Mouse (Mus musculus) forebrain, embryonic 10.5 days (tissue): Measurements from ENCODE around the gene Ralgapa2. TPM values are rescaled to one million over a fixed set of nuclear protein-coding genes. Genes with fewer than 3 reads are reported as not detected.

Experiments
- DNase-seq: peaks from one replicate; pipeline ENCODE4 v3.0.0-alpha.2; 2017; ENCODE audit warnings: low spot score; ENCODE audit errors: extremely low spot score
- H3K27ac ChIP-seq: fragments of 300-500 bp; sonication (generic); 2 replicates; pipeline ENCODE4 v1.5.1; 2016; ENCODE audit warnings: mild to moderate bottlenecking
- H3K27me3 ChIP-seq: fragments of 300-500 bp; sonication (generic); 2 replicates; pipeline ENCODE4 v1.6.1; 2016; ENCODE audit warnings: mild to moderate bottlenecking; ENCODE audit not compliant: poor library complexity, severe bottlenecking
- H3K36me3 ChIP-seq: fragments of 300-500 bp; sonication (generic); replicated peaks from 2 replicates; pipeline ENCODE4 v1.6.1; 2016; ENCODE audit warnings: mild to moderate bottlenecking, moderate library complexity
- H3K4me1 ChIP-seq: fragments of 300-500 bp; sonication (generic); 2 replicates; pipeline ENCODE4 v1.6.1; 2016
- H3K4me3 ChIP-seq: fragments of 300-500 bp; sonication (generic); 2 replicates; pipeline ENCODE4 v1.5.1; 2016; ENCODE audit warnings: mild to moderate bottlenecking, moderate library complexity
- H3K9me3 ChIP-seq: fragments of 300-500 bp; sonication (generic); 2 replicates; pipeline ENCODE4 v1.6.1; 2016; ENCODE audit warnings: mild to moderate bottlenecking, moderate library complexity
- WGBS: fragments of 180-500 bp; shearing (Covaris S2); methylation state at CpG from one replicate; pipeline ENCODE4 v1.1.7; 2016; 5-methylcytosine and 5-hydroxymethylcytosine counted together
- polyA plus RNA-seq: library from polyadenylated mRNA; unstranded; fragments of >200 nt; fragmentation: Nextera tagmentation; extraction: Ambion mirVana; gene quantifications from 2 replicates; pipeline ENCODE4 v1.2.1, GENCODE M21; 2016

The Ralgapa2 gene
- polyA plus RNA-seq, 1 experiment from 2014 or later = 9.9 TPM

DNA sequence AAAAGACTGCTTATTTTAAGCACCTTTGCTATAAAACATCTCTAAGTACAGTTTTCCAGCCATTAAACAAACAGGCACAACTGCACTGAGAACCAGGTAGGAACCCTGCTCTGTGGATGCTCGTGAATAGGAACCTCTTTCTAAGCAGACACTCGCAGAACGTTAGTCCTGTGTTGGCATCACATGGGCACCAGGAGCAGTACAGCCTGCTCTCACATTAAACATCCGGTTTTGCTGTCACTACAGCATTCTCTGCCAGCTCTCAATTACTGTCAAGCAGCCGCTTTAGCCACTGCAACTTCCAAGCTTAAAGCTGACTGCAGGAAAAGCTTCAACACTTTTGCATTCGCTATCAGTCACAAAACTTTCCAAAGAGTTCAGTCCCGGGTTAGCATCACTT, 55.5 kb downstream of the Ralgapa2 start:
- Histone ChIP-seq H3K9me3 (no peaks in the 10 kb centered on the region), H3K4me3 (no peak overlapping the region), H3K27me3 (no peaks in the 10 kb centered on the region), H3K27ac (no peak overlapping the region), H3K36me3 (0 out of 2 replicates have a peak, but pooled peaks cover under 1% of the 10 kb centered on the region), H3K4me1 (no peaks in the 10 kb centered on the region)
- WGBS = 91% methylated on average over 7 of the region's 7 CpGs
- DNase-seq = no peak

DNA sequence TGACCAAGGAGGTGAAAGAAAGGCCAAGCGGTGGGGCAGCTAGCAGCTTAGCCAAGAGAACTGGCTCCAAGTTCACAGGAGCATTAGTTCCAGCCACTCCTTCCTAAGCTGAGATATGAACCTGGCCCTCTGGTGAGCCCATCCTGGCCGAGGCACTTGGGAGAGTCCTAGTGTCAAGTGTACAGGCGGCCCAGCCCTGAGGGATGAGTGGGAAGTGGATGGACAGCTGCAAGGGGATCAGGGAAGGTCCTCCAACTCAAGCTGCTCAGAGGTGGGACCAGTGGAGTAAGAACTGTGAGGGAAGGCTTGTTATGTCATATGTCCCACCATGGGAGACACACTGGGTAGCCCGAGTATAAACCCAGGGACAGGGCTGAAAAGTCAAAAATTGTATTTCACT, 56.1 kb downstream of the Ralgapa2 start:
- no peak for DNase-seq
- Histone ChIP-seq H3K4me1 (no peaks in the 10 kb centered on the region), H3K36me3 (0 out of 2 replicates have a peak, but pooled peaks cover 6% of the 10 kb centered on the region), H3K9me3 (no peaks in the 10 kb centered on the region), H3K27me3 (no peaks in the 10 kb centered on the region), H3K27ac (no peak overlapping the region), H3K4me3 (no peak overlapping the region)
- 90% methylated on average over 4 of the region's 4 CpGs for WGBS

DNA sequence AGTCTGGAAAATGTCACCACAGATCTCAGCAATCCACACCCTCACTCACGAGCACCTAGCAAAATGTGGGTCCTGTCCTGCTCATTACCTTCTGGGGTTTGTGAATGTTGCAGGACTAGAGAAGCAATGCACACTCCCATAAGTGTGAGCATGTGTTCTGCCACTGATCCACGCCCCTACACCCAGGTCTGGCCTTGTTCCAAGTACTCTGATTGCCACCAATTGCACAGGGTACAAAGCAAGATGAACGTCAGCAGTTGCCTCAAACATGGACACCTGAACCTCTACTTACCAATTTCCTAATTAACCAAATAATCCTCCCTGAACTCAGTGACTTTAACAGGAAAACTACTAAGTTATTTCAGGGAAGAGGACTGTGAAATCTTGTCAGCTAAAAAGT, 68.1 kb downstream of the Ralgapa2 start:
- WGBS = 88% methylated on average over 3 of the region's 3 CpGs
- H3K4me3 ChIP-seq = no peak overlapping the region
- no peak overlapping the region for H3K27ac ChIP-seq
- no peaks in the 10 kb centered on the region for H3K27me3 ChIP-seq
- no peaks in the 10 kb centered on the region for H3K9me3 ChIP-seq
- H3K36me3 ChIP-seq = peaks cover 28% of the 10 kb centered on the region
- H3K4me1 ChIP-seq = no peaks in the 10 kb centered on the region
- DNase-seq = no peak

DNA sequence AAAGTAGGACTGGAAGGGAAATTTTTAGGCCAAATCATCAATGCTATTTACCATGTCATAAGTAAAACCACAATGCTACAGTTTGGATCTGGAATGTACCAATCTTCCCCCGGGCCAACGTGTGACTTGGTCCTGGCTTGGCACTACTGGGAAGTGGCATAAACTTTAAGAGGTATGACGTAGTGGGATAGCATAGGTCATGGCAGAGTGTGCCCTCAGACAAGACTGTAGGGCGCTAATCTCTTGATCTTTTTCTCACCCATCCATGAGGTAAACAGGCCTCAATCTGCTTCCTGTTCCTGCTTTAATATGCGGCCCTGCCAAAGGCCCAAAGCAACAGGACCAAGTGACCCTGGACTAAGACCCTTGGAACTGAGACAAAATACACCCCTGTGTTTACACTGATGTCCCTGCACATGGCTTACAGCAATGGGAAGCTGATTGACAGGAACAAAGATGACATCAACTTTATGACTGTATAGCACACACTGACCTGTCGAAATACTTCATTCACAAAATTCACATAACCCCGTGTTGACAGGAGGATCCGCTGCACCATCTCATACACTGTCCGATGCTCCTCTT, 68.8 kb downstream of the Ralgapa2 start:
- Histone ChIP-seq H3K9me3 (no peaks in the 10 kb centered on the region), H3K4me1 (no peaks in the 10 kb centered on the region), H3K4me3 (no peak overlapping the region), H3K27ac (no peak overlapping the region), H3K36me3 (peaks cover 26% of the 10 kb centered on the region), H3K27me3 (no peaks in the 10 kb centered on the region)
- DNase-seq = no peak
- WGBS = 91% methylated on average over 9 of the region's 9 CpGs

DNA sequence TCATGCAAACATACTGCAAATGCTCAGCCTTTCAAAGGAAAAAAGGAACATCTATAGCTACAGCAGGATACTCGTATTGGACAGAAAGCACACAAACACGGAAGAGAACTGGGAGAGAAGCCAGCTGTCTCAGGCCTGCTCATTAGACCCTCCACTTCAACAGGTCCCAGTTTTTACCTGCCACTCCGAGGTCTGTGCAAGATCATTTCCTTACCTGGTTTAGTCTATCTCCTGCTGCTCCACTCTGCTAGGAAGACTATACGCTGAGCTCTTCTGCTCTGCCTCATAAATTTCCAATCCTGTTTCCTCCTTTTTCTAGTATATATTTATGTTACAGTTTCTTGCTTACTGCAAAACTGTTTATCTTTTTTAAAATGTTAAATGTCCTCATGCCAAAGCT, 70.4 kb downstream of the Ralgapa2 start:
- DNase-seq = no peak
- no peaks in the 10 kb centered on the region for H3K27me3 ChIP-seq
- H3K4me3 ChIP-seq = no peak overlapping the region
- 95% methylated on average over 4 of the region's 4 CpGs for WGBS
- no peak overlapping the region for H3K27ac ChIP-seq
- no peaks in the 10 kb centered on the region for H3K4me1 ChIP-seq
- no peaks in the 10 kb centered on the region for H3K9me3 ChIP-seq
- H3K36me3 ChIP-seq = peaks cover 23% of the 10 kb centered on the region

DNA sequence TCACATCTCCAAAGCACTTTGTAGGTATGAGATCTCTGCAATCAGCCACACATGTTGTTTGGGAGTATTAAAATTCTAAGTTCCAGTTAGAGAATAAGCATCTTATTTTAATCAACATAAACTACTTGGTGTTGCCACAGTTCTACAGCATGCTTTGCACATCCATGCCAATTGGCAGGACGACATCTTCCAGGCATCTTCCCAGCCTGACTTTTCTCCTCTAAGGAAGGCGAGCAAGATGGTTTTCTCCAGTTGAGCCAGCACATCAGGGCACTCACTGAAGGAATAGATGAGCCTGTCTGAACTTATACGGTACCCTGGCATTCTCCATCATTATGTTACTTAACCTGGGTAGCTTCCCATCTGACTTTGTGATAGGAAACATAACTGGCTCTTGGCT, 83.4 kb downstream of the Ralgapa2 start:
- peaks cover 40% of the 10 kb centered on the region for H3K36me3 ChIP-seq

DNA sequence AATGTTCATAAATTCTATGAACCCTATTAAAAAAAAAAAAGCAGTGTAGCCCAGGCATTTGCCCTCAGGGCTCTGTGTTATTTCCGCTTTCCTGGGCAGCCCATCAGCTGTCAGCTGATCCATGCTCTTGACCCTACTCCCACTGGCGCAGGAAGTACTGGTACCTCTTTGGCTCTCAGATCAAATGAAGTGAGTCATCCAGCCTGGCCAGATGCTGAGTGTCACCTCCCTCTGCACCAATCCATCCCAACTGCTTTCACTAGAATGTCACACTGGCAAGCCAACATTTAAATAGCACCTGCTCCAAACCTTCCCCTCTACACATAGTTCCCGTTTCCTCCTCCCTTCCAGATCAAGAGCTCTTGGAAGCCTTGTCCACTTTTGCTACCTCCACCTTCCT, 84.8 kb downstream of the Ralgapa2 start:
- no peak for DNase-seq
- H3K36me3 ChIP-seq = peaks cover 37% of the 10 kb centered on the region
- no peak overlapping the region for H3K4me3 ChIP-seq
- WGBS = 95% methylated on average over 3 of the region's 3 CpGs
- H3K4me1 ChIP-seq = no peaks in the 10 kb centered on the region
- no peaks in the 10 kb centered on the region for H3K27me3 ChIP-seq
- no peak overlapping the region for H3K27ac ChIP-seq
- H3K9me3 ChIP-seq = no peaks in the 10 kb centered on the region

More for the DNA sequence above, 83.4 kb downstream of the Ralgapa2 start:
- Histone ChIP-seq H3K27ac (no peak overlapping the region), H3K4me3 (no peak overlapping the region), H3K4me1 (no peaks in the 10 kb centered on the region), H3K9me3 (no peaks in the 10 kb centered on the region), H3K27me3 (no peaks in the 10 kb centered on the region)
- WGBS = 96% methylated on average over 3 of the region's 3 CpGs
- DNase-seq = no peak

DNA sequence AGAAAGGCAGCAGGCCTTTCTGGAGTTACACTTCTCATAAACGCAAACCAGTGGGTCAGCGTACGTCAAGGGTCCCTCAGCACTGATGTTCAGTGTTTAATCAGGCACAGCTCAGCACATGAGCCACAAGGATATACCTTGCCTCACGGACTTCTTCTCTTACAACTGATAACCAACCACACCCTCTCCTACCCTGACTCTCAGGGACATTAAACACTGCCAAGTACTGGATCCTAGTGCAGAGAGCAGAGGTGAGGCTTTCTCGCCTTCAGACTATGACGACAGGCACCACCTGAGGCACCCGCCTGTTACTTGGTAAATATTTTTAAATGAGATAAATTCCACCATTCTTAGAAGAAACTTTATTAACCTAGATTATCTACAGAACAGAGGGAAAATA, 85.8 kb downstream of the Ralgapa2 start:
- Histone ChIP-seq H3K27ac (no peak overlapping the region), H3K27me3 (no peaks in the 10 kb centered on the region), H3K4me1 (no peaks in the 10 kb centered on the region), H3K36me3 (peaks cover 28% of the 10 kb centered on the region), H3K4me3 (no peak overlapping the region), H3K9me3 (no peaks in the 10 kb centered on the region)
- DNase-seq = no peak
- 93% methylated on average over 7 of the region's 7 CpGs for WGBS

DNA sequence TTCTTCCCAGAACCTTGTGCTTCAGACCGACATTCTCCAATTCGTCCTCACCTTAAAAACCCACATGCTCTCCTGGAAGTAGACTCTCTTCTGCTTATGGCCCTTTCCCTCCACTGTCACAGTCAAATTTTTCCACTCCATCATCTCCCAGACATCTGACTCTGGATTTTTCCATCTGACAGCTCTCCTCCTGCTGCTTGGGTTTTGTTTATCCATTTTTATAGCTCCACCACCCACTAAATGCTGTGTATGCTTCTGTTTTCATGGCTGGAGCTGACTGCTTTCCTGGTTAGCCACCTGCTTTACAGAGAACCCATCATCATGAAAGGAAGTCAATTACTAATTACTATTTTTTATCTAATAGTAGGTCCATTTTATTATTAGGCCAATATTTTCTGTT, 86.9 kb downstream of the Ralgapa2 start:
- no peaks in the 10 kb centered on the region for H3K4me1 ChIP-seq
- H3K27me3 ChIP-seq = no peaks in the 10 kb centered on the region
- H3K9me3 ChIP-seq = no peaks in the 10 kb centered on the region
- H3K4me3 ChIP-seq = no peak overlapping the region
- WGBS = 89% methylated on average over 2 of the region's 2 CpGs
- H3K27ac ChIP-seq = no peak overlapping the region
- no peak for DNase-seq
- H3K36me3 ChIP-seq = peaks cover 31% of the 10 kb centered on the region

DNA sequence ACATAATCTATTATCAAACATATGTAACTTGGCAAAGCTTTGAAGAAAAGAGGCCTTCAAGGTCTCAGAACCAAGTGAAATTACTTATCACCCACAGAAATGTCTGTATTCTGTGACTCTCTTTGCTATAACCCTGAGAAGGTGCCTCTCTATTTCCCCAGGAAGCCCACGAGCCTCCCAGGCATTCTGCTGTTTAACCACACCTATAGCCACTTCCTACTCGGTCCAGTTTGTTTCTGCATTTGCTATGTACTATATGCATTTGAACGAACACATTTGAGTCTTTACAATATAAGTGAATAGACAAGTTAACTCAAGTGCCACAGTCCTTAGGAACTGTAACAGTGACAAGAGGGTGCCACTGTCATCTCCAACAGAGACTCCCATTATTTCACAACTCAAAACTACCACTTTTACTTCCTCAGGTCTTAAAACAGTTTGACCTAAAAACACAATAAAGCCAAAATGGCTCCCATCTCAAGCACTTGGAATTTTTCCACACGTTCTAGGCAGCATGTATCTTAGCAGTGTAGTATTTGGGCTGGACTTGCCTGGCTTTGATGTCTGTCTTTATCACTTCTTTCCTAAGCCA, 88.3 kb downstream of the Ralgapa2 start:
- peaks cover 20% of the 10 kb centered on the region for H3K36me3 ChIP-seq
- no peak for DNase-seq
- H3K4me1 ChIP-seq = no peaks in the 10 kb centered on the region
- 81% methylated on average over 4 of the region's 4 CpGs for WGBS
- H3K27me3 ChIP-seq = no peaks in the 10 kb centered on the region
- no peaks in the 10 kb centered on the region for H3K9me3 ChIP-seq
- H3K4me3 ChIP-seq = no peak overlapping the region
- H3K27ac ChIP-seq = no peak overlapping the region

DNA sequence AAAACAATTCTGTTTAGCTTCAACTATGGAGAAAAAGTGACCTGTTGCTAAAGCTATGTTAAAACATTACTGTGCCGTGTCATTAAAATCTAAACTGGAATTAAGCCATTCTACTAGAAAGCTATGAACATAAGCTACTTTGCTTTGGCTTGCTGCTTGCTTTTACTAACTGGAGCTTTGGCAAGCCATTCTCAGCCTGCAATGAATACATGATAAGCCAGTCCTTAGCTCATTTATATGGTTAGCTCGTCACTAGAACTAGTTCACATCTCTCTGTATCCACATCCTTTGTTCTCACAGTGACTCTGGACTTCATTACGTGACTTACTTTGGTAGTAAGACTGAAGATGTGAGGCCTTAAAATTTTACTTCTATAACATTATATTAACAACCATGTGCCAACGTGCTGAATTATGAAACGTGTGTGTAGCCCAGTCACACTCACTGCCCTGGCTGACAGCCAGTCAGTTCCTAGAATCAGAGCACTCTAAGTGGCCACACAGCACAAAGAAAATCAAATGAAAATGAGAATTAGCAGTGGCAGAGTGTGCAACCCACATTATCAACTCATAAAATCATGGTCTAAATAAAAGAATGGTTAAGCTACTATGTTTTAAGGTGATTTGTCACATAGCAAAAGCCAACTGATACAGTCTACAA, 89.0 kb downstream of the Ralgapa2 start:
- WGBS = 90% methylated on average over 5 of the region's 5 CpGs
- no peak overlapping the region for H3K27ac ChIP-seq

DNA sequence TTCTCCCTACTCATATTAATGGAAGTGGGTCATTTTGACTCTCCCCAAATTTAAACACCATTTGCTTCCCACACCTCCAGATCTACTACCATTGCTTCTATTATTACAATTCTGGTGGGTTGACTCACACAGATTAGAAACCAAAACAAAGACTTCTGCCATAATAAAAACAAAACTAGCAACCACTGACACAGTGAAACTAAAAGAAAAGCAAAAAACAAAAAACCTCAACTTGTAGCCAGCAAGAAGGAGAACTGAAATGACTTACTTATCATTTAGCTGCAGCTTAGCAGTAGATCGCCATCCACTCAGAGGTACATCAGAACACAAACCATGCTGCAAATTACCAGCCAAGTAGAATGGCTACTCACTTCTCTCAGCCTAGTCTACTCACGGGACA, 95.9 kb downstream of the Ralgapa2 start:
- Histone ChIP-seq H3K4me1 (peaks cover 10% of the 10 kb centered on the region), H3K36me3 (0 out of 2 replicates have a peak, but pooled peaks cover 3% of the 10 kb centered on the region), H3K27ac (no peak overlapping the region), H3K9me3 (no peaks in the 10 kb centered on the region), H3K27me3 (no peaks in the 10 kb centered on the region), H3K4me3 (no peak overlapping the region)
- no peak for DNase-seq
- WGBS = 90% methylated on average over 2 of the region's 2 CpGs

More for the DNA sequence above, 89.0 kb downstream of the Ralgapa2 start:
- Histone ChIP-seq H3K4me1 (no peaks in the 10 kb centered on the region), H3K9me3 (no peaks in the 10 kb centered on the region), H3K4me3 (no peak overlapping the region), H3K27me3 (no peaks in the 10 kb centered on the region), H3K36me3 (peaks cover 16% of the 10 kb centered on the region)
- no peak for DNase-seq
